Mouse (Mus musculus) myocyte (in vitro differentiated cells): ENCODE data around the gene Itga1. TPM values are rescaled to one million over a fixed set of nuclear protein-coding genes. Genes with fewer than 3 reads are reported as not detected.
A peak's percentile ranks its signal among the peaks of the same experiment; 100 is the strongest.

Source experiments
- H3K27me3 ChIP-seq: one replicate; pipeline ENCODE4 v1.6.1; 2011; ENCODE audit not compliant: control insufficient read depth, insufficient read depth, insufficient read length
- H3K36me3 ChIP-seq: one replicate; pipeline ENCODE4 v1.6.1; 2011; ENCODE audit not compliant: control insufficient read depth, insufficient read depth
- H3K4me2 ChIP-seq: one replicate; pipeline ENCODE4 v1.6.1; 2011; ENCODE audit warnings: low read depth, control low read depth
- H3K4me3 ChIP-seq: one replicate; pipeline ENCODE4 v1.5.1; 2011; ENCODE audit warnings: mild to moderate bottlenecking, control low read depth, moderate library complexity
- H3K79me2 ChIP-seq: one replicate; pipeline ENCODE4 v1.6.1; 2011; ENCODE audit not compliant: control insufficient read depth, insufficient read depth
- H3ac ChIP-seq: one replicate; pipeline ENCODE4 v1.6.1; 2011; ENCODE audit not compliant: control insufficient read depth, insufficient read length
- CEBPB ChIP-seq: IDR thresholded peaks from 2 replicates; pipeline ENCODE4 v1.6.1; 2011; ENCODE audit warnings: mild to moderate bottlenecking, moderate library complexity; ENCODE audit not compliant: poor library complexity, insufficient read depth, severe bottlenecking
- E2F4 ChIP-seq: IDR thresholded peaks from one replicate; pipeline ENCODE4 v1.6.1; 2011; ENCODE audit warnings: mild to moderate bottlenecking, control low read depth, moderate library complexity; ENCODE audit not compliant: insufficient read depth
- MAX ChIP-seq: IDR thresholded peaks from one replicate; pipeline ENCODE4 v1.6.1; 2011; ENCODE audit warnings: low read depth, mild to moderate bottlenecking, control low read depth
- MYOD1 ChIP-seq, 3 experiments: IDR thresholded peaks; one replicate each; pipeline ENCODE4 v1.6.1; 2011; ENCODE audit warnings: control low read depth in 2 of 3, low read depth in 2 of 3, mild to moderate bottlenecking in 2 of 3, moderate library complexity in 1 of 3; ENCODE audit not compliant: insufficient read length in 2 of 3, control insufficient read depth in 1 of 3
- MYOG ChIP-seq, 3 experiments: IDR thresholded peaks; one replicate each; pipeline ENCODE4 v1.6.1; 2011; ENCODE audit warnings: control low read depth in 2 of 3, low read depth in 2 of 3, mild to moderate bottlenecking in 2 of 3; ENCODE audit not compliant: insufficient read length in 2 of 3, control insufficient read depth in 1 of 3, insufficient read depth in 1 of 3
- POLR2A ChIP-seq: IDR thresholded peaks from one replicate; pipeline ENCODE4 v1.6.1; 2011; ENCODE audit warnings: low read depth, mild to moderate bottlenecking, control low read depth, moderate library complexity; ENCODE audit not compliant: insufficient read length
- POLR2AphosphoS2 ChIP-seq: IDR thresholded peaks from one replicate; pipeline ENCODE4 v1.6.1; 2011; ENCODE audit warnings: low read depth, control low read depth; ENCODE audit not compliant: insufficient read length
- REST ChIP-seq: IDR thresholded peaks from one replicate; pipeline ENCODE4 v1.6.1; 2011; ENCODE audit warnings: mild to moderate bottlenecking, control low read depth, moderate library complexity; ENCODE audit not compliant: insufficient read depth, insufficient read length
- SRF ChIP-seq: IDR thresholded peaks from one replicate; pipeline ENCODE4 v1.6.1; 2011; ENCODE audit warnings: low read depth; ENCODE audit not compliant: control insufficient read depth, insufficient read length
- TCF12 ChIP-seq: IDR thresholded peaks from one replicate; pipeline ENCODE4 v1.6.1; 2011; ENCODE audit warnings: mild to moderate bottlenecking, control low read depth; ENCODE audit not compliant: poor library complexity, insufficient read depth, severe bottlenecking
- TCF3 ChIP-seq: IDR thresholded peaks from one replicate; pipeline ENCODE4 v1.6.1; 2011; ENCODE audit warnings: low read depth, control low read depth; ENCODE audit not compliant: insufficient read length
- USF1 ChIP-seq: IDR thresholded peaks from one replicate; pipeline ENCODE4 v1.6.1; 2011; ENCODE audit warnings: low read depth, mild to moderate bottlenecking, control low read depth, moderate library complexity
- polyA plus RNA-seq: library from polyadenylated mRNA; unstranded; fragments of >200 nt; fragmentation: generic; extraction: Trizol; gene quantifications from one replicate; pipeline ENCODE4 v1.2.1, GENCODE M21; 2012; ENCODE audit warnings: missing spikeins

The Itga1 gene
- polyA plus RNA-seq, 1 experiment: 0.11 TPM

GRCm38 (mm10) chr13:115096216-115096615 lies 5.5 kb downstream of the Itga1 start:
- no peak overlapping the region for H3K4me2 ChIP-seq
- no peak overlapping the region for H3ac ChIP-seq
- H3K27me3 ChIP-seq: peaks cover under 1% of the 10 kb centered on the region
- TF ChIP-seq E2F4 (no peak), TCF12 (no peak), REST (no peak), USF1 (no peak), TCF3 (no peak), POLR2A (no peak)
- H3K36me3 ChIP-seq: no peaks in the 10 kb centered on the region
- H3K4me3 ChIP-seq: no peak overlapping the region
- no peaks in the 10 kb centered on the region for H3K79me2 ChIP-seq

GRCm38 (mm10) chr13:115095392-115095791 lies 6.4 kb downstream of the Itga1 start:
- Histone ChIP-seq H3K79me2 (no peaks in the 10 kb centered on the region), H3ac (no peak overlapping the region), H3K4me3 (no peak overlapping the region), H3K36me3 (no peaks in the 10 kb centered on the region), H3K4me2 (no peak overlapping the region), H3K27me3 (no peaks in the 10 kb centered on the region)
- TF ChIP-seq TCF12 (no peak), E2F4 (no peak), MAX (no peak), REST (no peak), CEBPB (no peak), MYOD1 (IDR thresholded peaks at IDR 0.05; ENCODE audit: control insufficient read depth in 1 of 3, insufficient read length in 2 of 3, low read depth in 2 of 3) (no peak), POLR2AphosphoS2 (no peak), TCF3 (no peak), USF1 (no peak), MYOG (IDR thresholded peaks at IDR 0.05; ENCODE audit: control insufficient read depth in 1 of 3, insufficient read depth in 1 of 3, insufficient read length in 2 of 3, low read depth in 2 of 3) (no peak), POLR2A (no peak), SRF (no peak)

GRCm38 (mm10) chr13:115091511-115091910 lies 10.3 kb downstream of the Itga1 start:
- Histone ChIP-seq H3ac (no peak overlapping the region), H3K27me3 (no peaks in the 10 kb centered on the region), H3K4me3 (no peak overlapping the region), H3K36me3 (no peaks in the 10 kb centered on the region), H3K79me2 (no peaks in the 10 kb centered on the region), H3K4me2 (no peak overlapping the region)
- TF ChIP-seq MYOD1 (IDR thresholded peaks at IDR 0.05; ENCODE audit: control insufficient read depth in 1 of 3, insufficient read length in 2 of 3, low read depth in 2 of 3) (no peak), MAX (no peak), TCF3 (no peak), TCF12 (no peak), CEBPB (no peak), SRF (no peak), MYOG (IDR thresholded peaks at IDR 0.05; ENCODE audit: control insufficient read depth in 1 of 3, insufficient read depth in 1 of 3, insufficient read length in 2 of 3, low read depth in 2 of 3) (no peak), E2F4 (no peak), USF1 (no peak), POLR2A (no peak), REST (no peak), POLR2AphosphoS2 (no peak)

GRCm38 (mm10) chr13:115090977-115091445 lies 10.8 kb downstream of the Itga1 start:
- H3ac ChIP-seq: no peak overlapping the region
- H3K27me3 ChIP-seq: no peaks in the 10 kb centered on the region
- H3K4me3 ChIP-seq: peak overlapping the region; percentile 61
- H3K79me2 ChIP-seq: no peaks in the 10 kb centered on the region
- H3K36me3 ChIP-seq: no peaks in the 10 kb centered on the region
- H3K4me2 ChIP-seq: peak overlapping the region; percentile 100
- TF ChIP-seq TCF3 (no peak), TCF12 (no peak), MYOG (IDR thresholded peaks at IDR 0.05; ENCODE audit: control insufficient read depth in 1 of 3, insufficient read depth in 1 of 3, insufficient read length in 2 of 3, low read depth in 2 of 3) (no peak), CEBPB (no peak), SRF (no peak), MAX (no peak), REST (no peak), POLR2AphosphoS2 (no peak), POLR2A (no peak), MYOD1 (IDR thresholded peaks at IDR 0.05; ENCODE audit: control insufficient read depth in 1 of 3, insufficient read length in 2 of 3, low read depth in 2 of 3) (no peak), E2F4 (no peak), USF1 (no peak)

- H3ac ChIP-seq: peak within 1 kb of the TSS; percentile 54
- TF ChIP-seq E2F4 (peak; percentile 33), MAX (no peak), CEBPB (no peak), USF1 (no peak), POLR2AphosphoS2 (peak; percentile 92), POLR2A (peak; percentile 88), SRF (no peak)
Observed at GRCm38 (mm10) chr13:115090069-115090976, 11.4 kb downstream of the Itga1 start, which contains the start of gene Pelo. TSS of gene Pelo (minus strand) at chr13:115090186.

More at GRCm38 (mm10) chr13:115090069-115090976, 11.4 kb downstream of the Itga1 start, which contains the start of gene Pelo:
- Histone ChIP-seq H3K27me3 (no peaks in the 10 kb centered on the region), H3K36me3 (no peaks in the 10 kb centered on the region), H3K79me2 (no peaks in the 10 kb centered on the region), H3K4me3 (peak within 1 kb of the TSS; percentile 61), H3K4me2 (peak within 1 kb of the TSS; percentile 100)
